Mouse (Mus musculus): ENCODE measurements around the gene Fth1. TPM values are rescaled to one million over a fixed set of nuclear protein-coding genes. Genes with fewer than 3 reads are reported as not detected.

The Fth1 gene
- polyA plus RNA-seq, 1 experiment = 2,238 TPM

DNA sequence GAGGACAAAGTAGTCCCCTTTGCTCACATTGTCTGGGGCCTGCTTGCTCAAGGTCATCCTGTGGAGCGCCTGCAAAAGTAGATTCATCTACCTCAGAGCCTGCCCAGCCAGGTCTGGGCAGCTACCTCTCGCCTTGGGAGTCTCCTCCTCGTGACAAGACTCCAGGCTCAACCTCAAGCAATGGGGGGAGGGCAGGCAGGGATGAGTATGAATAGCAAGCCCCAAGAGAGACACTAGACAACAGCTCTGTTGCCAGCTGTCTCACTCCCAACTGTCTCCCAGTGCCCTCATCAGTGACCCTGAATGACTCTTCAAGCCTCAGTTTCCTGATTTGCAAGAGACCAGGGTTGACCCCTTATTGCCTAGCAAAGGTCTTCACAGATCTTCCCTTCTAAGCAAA, 33.0 kb downstream of the Fth1 start:
- no peak for TF ChIP-seq POLR2A (IDR thresholded peaks at IDR 0.05; ENCODE audit: control insufficient read depth, extremely low read depth, insufficient read depth, low read length, poor library complexity)
- TF ChIP-seq CTCF (IDR thresholded peaks at IDR 0.05; ENCODE audit: borderline replicate concordance, control insufficient read depth, extremely low read depth, insufficient read depth, low read length, poor library complexity) = no peak
- no peak overlapping the region for H3K4me3 ChIP-seq (ENCODE audit: control insufficient read depth, insufficient read depth, low read length)
- DNase-seq = no peak
- no peaks in the 10 kb centered on the region for H3K27me3 ChIP-seq (ENCODE audit: control insufficient read depth, insufficient read depth, low read length)
- no peak overlapping the region for H3K27ac ChIP-seq (ENCODE audit: control insufficient read depth, insufficient read depth, low read length)
- no peaks in the 10 kb centered on the region for H3K36me3 ChIP-seq (ENCODE audit: control insufficient read depth, insufficient read depth, low read length)
- 88% methylated on average over 3 of the region's 3 CpGs for WGBS
- H3K4me1 ChIP-seq (replicated peaks; ENCODE audit: control insufficient read depth, insufficient read depth, low read length) = peaks cover 7% of the 10 kb centered on the region

DNA sequence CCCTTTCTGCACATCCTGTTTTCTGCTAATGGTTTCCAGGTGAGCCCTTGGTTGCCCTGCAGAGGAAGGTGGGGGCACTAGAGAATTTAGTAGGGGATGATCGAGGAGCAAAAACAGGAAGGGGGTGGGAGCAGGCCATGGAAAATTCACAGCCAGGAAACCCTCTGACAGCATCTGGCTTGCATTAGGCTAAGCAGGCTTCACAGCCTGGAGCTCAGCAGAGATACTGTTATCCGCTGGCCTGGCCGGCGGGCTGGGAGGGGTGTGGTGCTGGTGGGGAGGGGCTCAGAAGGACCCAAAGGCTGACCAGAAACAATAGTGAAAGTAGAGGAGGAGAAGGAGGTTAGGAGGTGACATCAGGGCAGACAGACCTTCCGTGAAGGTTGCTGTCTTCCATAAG, 33.5 kb downstream of the Fth1 start:
- H3K36me3 ChIP-seq (ENCODE audit: control insufficient read depth, insufficient read depth, low read length) = no peaks in the 10 kb centered on the region
- no peaks in the 10 kb centered on the region for H3K27me3 ChIP-seq (ENCODE audit: control insufficient read depth, insufficient read depth, low read length)
- H3K4me1 ChIP-seq (replicated peaks; ENCODE audit: control insufficient read depth, insufficient read depth, low read length) = peaks cover 12% of the 10 kb centered on the region
- TF ChIP-seq CTCF (IDR thresholded peaks at IDR 0.05; ENCODE audit: borderline replicate concordance, control insufficient read depth, extremely low read depth, insufficient read depth, low read length, poor library complexity) (no peak), POLR2A (IDR thresholded peaks at IDR 0.05; ENCODE audit: control insufficient read depth, extremely low read depth, insufficient read depth, low read length, poor library complexity) (no peak)
- H3K4me3 ChIP-seq (ENCODE audit: control insufficient read depth, insufficient read depth, low read length) = no peak overlapping the region
- 73% methylated on average over 5 of the region's 5 CpGs for WGBS
- DNase-seq = no peak
- H3K27ac ChIP-seq (ENCODE audit: control insufficient read depth, insufficient read depth, low read length) = no peak overlapping the region

GRCm38 (mm10) chr19:10014824-10015223, 34.4 kb downstream of the Fth1 start:
- no peak overlapping the region for H3K27ac ChIP-seq (ENCODE audit: control insufficient read depth, insufficient read depth, low read length)
- H3K4me3 ChIP-seq (ENCODE audit: control insufficient read depth, insufficient read depth, low read length) = no peak overlapping the region
- no peaks in the 10 kb centered on the region for H3K36me3 ChIP-seq (ENCODE audit: control insufficient read depth, insufficient read depth, low read length)
- no peak for DNase-seq
- peaks cover 12% of the 10 kb centered on the region for H3K4me1 ChIP-seq (replicated peaks; ENCODE audit: control insufficient read depth, insufficient read depth, low read length)
- no peaks in the 10 kb centered on the region for H3K27me3 ChIP-seq (ENCODE audit: control insufficient read depth, insufficient read depth, low read length)
- 94% methylated on average over 13 of the region's 13 CpGs for WGBS
- no peak for TF ChIP-seq CTCF (IDR thresholded peaks at IDR 0.05; ENCODE audit: borderline replicate concordance, control insufficient read depth, extremely low read depth, insufficient read depth, low read length, poor library complexity)
- no peak for TF ChIP-seq POLR2A (IDR thresholded peaks at IDR 0.05; ENCODE audit: control insufficient read depth, extremely low read depth, insufficient read depth, low read length, poor library complexity)

DNA sequence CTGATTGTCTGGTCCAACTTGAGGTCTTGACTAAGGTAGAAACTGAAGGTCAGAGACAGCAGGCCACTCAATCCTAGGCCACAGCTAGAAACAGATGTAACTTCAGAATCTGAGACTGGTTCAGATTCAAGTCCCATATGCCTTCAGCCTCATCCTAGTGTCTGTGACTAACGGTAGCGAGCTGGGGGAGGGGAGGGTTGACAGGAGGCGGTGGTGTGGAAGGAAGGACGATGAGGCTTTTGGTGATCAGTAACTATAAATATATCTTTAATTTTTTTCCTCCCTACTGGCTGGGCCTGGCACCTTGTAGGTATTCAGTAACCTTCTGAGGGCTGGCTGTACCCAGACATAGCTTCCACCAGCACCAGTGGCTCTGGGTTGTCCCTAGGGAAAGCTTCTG, 35.0 kb downstream of the Fth1 start:
- no peaks in the 10 kb centered on the region for H3K27me3 ChIP-seq (ENCODE audit: control insufficient read depth, insufficient read depth, low read length)
- H3K4me3 ChIP-seq (ENCODE audit: control insufficient read depth, insufficient read depth, low read length) = no peak overlapping the region
- no peak for DNase-seq
- no peaks in the 10 kb centered on the region for H3K36me3 ChIP-seq (ENCODE audit: control insufficient read depth, insufficient read depth, low read length)
- no peak overlapping the region for H3K27ac ChIP-seq (ENCODE audit: control insufficient read depth, insufficient read depth, low read length)
- peaks cover 12% of the 10 kb centered on the region for H3K4me1 ChIP-seq (replicated peaks; ENCODE audit: control insufficient read depth, insufficient read depth, low read length)
- WGBS = 93% methylated on average over 4 of the region's 4 CpGs
- TF ChIP-seq CTCF (IDR thresholded peaks at IDR 0.05; ENCODE audit: borderline replicate concordance, control insufficient read depth, extremely low read depth, insufficient read depth, low read length, poor library complexity) (no peak), POLR2A (IDR thresholded peaks at IDR 0.05; ENCODE audit: control insufficient read depth, extremely low read depth, insufficient read depth, low read length, poor library complexity) (no peak)

DNA sequence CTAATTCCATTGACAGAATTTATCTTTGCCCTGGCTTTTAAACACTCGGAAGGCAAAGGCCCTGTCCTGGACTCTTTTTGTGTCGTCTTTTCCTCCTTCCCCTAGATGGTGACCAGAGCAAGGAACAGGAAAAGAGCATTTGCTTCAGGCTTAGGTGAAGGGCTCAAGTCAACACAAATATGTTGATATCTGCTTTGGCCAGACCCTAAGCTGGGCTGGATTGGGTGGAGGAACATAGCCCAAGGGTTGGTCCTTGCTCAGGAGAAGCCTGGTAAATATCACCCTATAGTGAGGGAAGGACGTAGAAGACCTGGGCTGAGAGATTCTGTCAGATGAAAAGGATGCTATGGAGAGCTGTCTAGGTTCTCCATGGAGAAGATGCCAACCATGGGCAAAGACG, 35.8 kb downstream of the Fth1 start:
- no peak for TF ChIP-seq POLR2A (IDR thresholded peaks at IDR 0.05; ENCODE audit: control insufficient read depth, extremely low read depth, insufficient read depth, low read length, poor library complexity)
- no peak for TF ChIP-seq CTCF (IDR thresholded peaks at IDR 0.05; ENCODE audit: borderline replicate concordance, control insufficient read depth, extremely low read depth, insufficient read depth, low read length, poor library complexity)
- no peaks in the 10 kb centered on the region for H3K36me3 ChIP-seq (ENCODE audit: control insufficient read depth, insufficient read depth, low read length)
- WGBS = 93% methylated on average over 4 of the region's 4 CpGs
- DNase-seq = no peak
- no peak overlapping the region for H3K4me3 ChIP-seq (ENCODE audit: control insufficient read depth, insufficient read depth, low read length)
- H3K27ac ChIP-seq (ENCODE audit: control insufficient read depth, insufficient read depth, low read length) = no peak overlapping the region
- H3K27me3 ChIP-seq (ENCODE audit: control insufficient read depth, insufficient read depth, low read length) = no peaks in the 10 kb centered on the region
- H3K4me1 ChIP-seq (replicated peaks; ENCODE audit: control insufficient read depth, insufficient read depth, low read length) = peaks cover 12% of the 10 kb centered on the region

DNA sequence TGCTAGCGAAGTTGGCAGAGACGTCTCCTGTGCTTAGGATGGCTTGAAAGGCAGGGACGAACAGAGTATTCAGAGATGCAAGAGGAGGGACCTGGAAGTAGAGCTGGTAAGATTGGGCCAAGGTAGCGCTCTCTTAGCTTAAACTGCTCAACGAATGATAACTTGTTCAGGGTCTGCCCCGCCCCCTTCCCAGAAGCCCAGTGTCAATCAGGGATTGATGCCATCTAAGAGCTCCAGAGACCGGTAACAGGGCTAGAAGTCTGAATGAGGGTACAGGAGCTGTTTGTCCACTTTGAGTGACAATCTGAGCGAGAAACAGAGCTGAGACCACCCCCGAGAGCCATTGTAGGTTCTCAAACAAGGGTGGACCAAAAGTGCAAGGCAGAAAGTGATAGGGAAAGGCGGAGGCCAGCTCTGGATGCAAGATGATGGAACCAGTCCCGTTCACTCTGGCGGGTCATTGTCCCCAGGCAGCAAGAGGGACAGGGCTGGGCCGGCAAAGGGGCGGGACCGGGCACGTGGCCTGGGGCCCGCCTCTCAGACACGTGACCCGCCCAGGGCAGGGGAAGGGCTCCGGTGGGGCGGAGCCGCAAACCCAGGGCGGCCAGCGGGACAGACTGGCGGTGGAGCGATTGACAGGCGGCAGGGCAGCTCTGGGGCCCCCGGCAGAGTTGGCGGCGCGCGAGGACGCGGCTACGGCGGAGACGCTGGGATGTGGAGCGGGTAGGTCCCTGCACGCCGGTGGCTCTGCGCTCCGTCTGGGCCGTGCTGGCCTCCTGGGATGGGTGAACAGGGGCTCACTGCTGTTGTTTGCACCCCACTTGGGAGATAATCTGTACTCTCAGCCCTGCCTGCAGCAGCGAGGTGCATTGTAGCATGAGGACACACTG, 37.5 kb downstream of the Fth1 start:
- WGBS = 17% methylated on average over 44 of the region's 44 CpGs

More for the DNA sequence above, 37.5 kb downstream of the Fth1 start:
- Histone ChIP-seq H3K36me3 (ENCODE audit: control insufficient read depth, insufficient read depth, low read length) (no peaks in the 10 kb centered on the region), H3K27ac (ENCODE audit: control insufficient read depth, insufficient read depth, low read length) (no peak overlapping the region), H3K4me3 (ENCODE audit: control insufficient read depth, insufficient read depth, low read length) (peak overlapping the region; percentile 25), H3K4me1 (replicated peaks; ENCODE audit: control insufficient read depth, insufficient read depth, low read length) (peaks cover 12% of the 10 kb centered on the region), H3K27me3 (ENCODE audit: control insufficient read depth, insufficient read depth, low read length) (no peaks in the 10 kb centered on the region)
- peak; percentile 57 for DNase-seq
- TF ChIP-seq CTCF (IDR thresholded peaks at IDR 0.05; ENCODE audit: borderline replicate concordance, control insufficient read depth, extremely low read depth, insufficient read depth, low read length, poor library complexity) (no peak), POLR2A (IDR thresholded peaks at IDR 0.05; ENCODE audit: control insufficient read depth, extremely low read depth, insufficient read depth, low read length, poor library complexity) (peak; percentile 32; the same call in 1 of the 2 replicates)

All from thymus, adult 2 months (tissue).